Mouse (Mus musculus) embryonic facial prominence, embryonic 15.5 days (tissue): ENCODE measurements around the gene Mllt3. TPM values are rescaled to one million over a fixed set of nuclear protein-coding genes. Genes with fewer than 3 reads are reported as not detected.

Experiments used
- ATAC-seq: fragments of 200-750 bp; cut with Nextera tagmentation; 2 replicates; pipeline ENCODE4 v1.8.0; 2017; ENCODE audit warnings: low read depth, moderate TSS enrichment; ENCODE audit not compliant: insufficient number of reproducible peaks, low FRiP score, low TSS enrichment
- H3K27ac ChIP-seq: fragments of 300-500 bp; sonication (generic); replicated peaks from 2 replicates; pipeline ENCODE4 v1.5.1; 2015; ENCODE audit warnings: mild to moderate bottlenecking, inconsistent platforms
- H3K27me3 ChIP-seq: fragments of 300-500 bp; sonication (generic); 2 replicates; pipeline ENCODE4 v1.6.1; 2015; ENCODE audit warnings: inconsistent platforms
- H3K36me3 ChIP-seq: fragments of 300-500 bp; sonication (generic); 2 replicates; pipeline ENCODE4 v1.6.1; 2015; ENCODE audit warnings: mild to moderate bottlenecking, inconsistent platforms
- H3K4me1 ChIP-seq: fragments of 300-500 bp; sonication (generic); 2 replicates; pipeline ENCODE4 v1.6.1; 2015; ENCODE audit warnings: inconsistent platforms
- H3K4me2 ChIP-seq: fragments of 300-500 bp; sonication (generic); replicated peaks from 2 replicates; pipeline ENCODE4 v1.6.1; 2015; ENCODE audit warnings: mild to moderate bottlenecking, inconsistent platforms
- H3K4me3 ChIP-seq: fragments of 300-500 bp; sonication (generic); replicated peaks from 2 replicates; pipeline ENCODE4 v1.5.1; 2015; ENCODE audit warnings: mild to moderate bottlenecking, inconsistent platforms
- H3K9ac ChIP-seq: fragments of 300-500 bp; sonication (generic); 2 replicates; pipeline ENCODE4 v1.6.1; 2015; ENCODE audit warnings: inconsistent platforms
- H3K9me3 ChIP-seq: fragments of 300-500 bp; sonication (generic); replicated peaks from 2 replicates; pipeline ENCODE4 v1.6.1; 2016; ENCODE audit warnings: inconsistent platforms
- WGBS: fragments of 180-500 bp; shearing (Covaris S2); methylation state at CpG from one replicate; pipeline ENCODE4 v1.1.7; 2015; 5-methylcytosine and 5-hydroxymethylcytosine counted together
- polyA plus RNA-seq: library from polyadenylated mRNA; unstranded; fragments of >200 nt; fragmentation: Nextera tagmentation; extraction: Ambion mirVana; gene quantifications from 2 replicates; pipeline ENCODE4 v1.2.1, GENCODE M21; 2015

Mllt3 gene
- polyA plus RNA-seq, 1 experiment from 2014 or later, result 56.4 TPM

- no peak for ATAC-seq
- Histone ChIP-seq H3K9me3 (no peaks in the 10 kb centered on the region), H3K4me2 (no peak overlapping the region), H3K4me3 (no peak overlapping the region), H3K27ac (no peak overlapping the region), H3K4me1 (peaks cover 7% of the 10 kb centered on the region; the same call in 1 of the 2 replicates), H3K27me3 (no peaks in the 10 kb centered on the region), H3K9ac (no peak overlapping the region), H3K36me3 (no peaks in the 10 kb centered on the region)
- 62% methylated on average over 3 of the region's 3 CpGs for WGBS
Observed at GRCm38 (mm10) chr4:87866564-87866963, 166.6 kb downstream of the Mllt3 start.

GRCm38 (mm10) chr4:87865848-87866247, 167.3 kb downstream of the Mllt3 start:
- H3K9me3 ChIP-seq, result no peaks in the 10 kb centered on the region

GRCm38 (mm10) chr4:87865041-87865440, 168.1 kb downstream of the Mllt3 start:
- H3K27me3 ChIP-seq, result no peaks in the 10 kb centered on the region
- no peak for ATAC-seq
- 74% methylated on average over 3 of the region's 3 CpGs for WGBS
- no peak overlapping the region for H3K9ac ChIP-seq
- H3K4me2 ChIP-seq, result no peak overlapping the region
- no peak overlapping the region for H3K27ac ChIP-seq
- no peak overlapping the region for H3K4me3 ChIP-seq
- no peaks in the 10 kb centered on the region for H3K9me3 ChIP-seq
- no peaks in the 10 kb centered on the region for H3K36me3 ChIP-seq
- peaks cover 7% of the 10 kb centered on the region; the same call in 1 of the 2 replicates for H3K4me1 ChIP-seq

More at GRCm38 (mm10) chr4:87865848-87866247, 167.3 kb downstream of the Mllt3 start:
- Histone ChIP-seq H3K9ac (no peak overlapping the region), H3K4me2 (no peak overlapping the region), H3K27ac (no peak overlapping the region), H3K4me1 (peaks cover 7% of the 10 kb centered on the region; the same call in 1 of the 2 replicates), H3K27me3 (no peaks in the 10 kb centered on the region), H3K4me3 (no peak overlapping the region), H3K36me3 (no peaks in the 10 kb centered on the region)
- 69% methylated on average over 3 of the region's 3 CpGs for WGBS
- ATAC-seq, result no peak

- Histone ChIP-seq H3K4me1 (peaks cover 7% of the 10 kb centered on the region; the same call in 1 of the 2 replicates), H3K4me3 (no peak overlapping the region), H3K9me3 (no peaks in the 10 kb centered on the region), H3K27me3 (no peaks in the 10 kb centered on the region), H3K27ac (no peak overlapping the region), H3K4me2 (no peak overlapping the region), H3K36me3 (no peaks in the 10 kb centered on the region), H3K9ac (no peak overlapping the region)
- 97% methylated on average over 5 of the region's 5 CpGs for WGBS
- no peak for ATAC-seq
Observed at GRCm38 (mm10) chr4:87863212-87863611, 170.0 kb downstream of the Mllt3 start.

- no peak overlapping the region for H3K4me3 ChIP-seq
- no peaks in the 10 kb centered on the region for H3K4me1 ChIP-seq
- H3K9ac ChIP-seq, result no peak overlapping the region
- 93% methylated on average over 5 of the region's 5 CpGs for WGBS
- no peaks in the 10 kb centered on the region for H3K36me3 ChIP-seq
- no peak overlapping the region for H3K27ac ChIP-seq
- ATAC-seq, result no peak
- no peaks in the 10 kb centered on the region for H3K9me3 ChIP-seq
- H3K4me2 ChIP-seq, result no peak overlapping the region
- no peaks in the 10 kb centered on the region for H3K27me3 ChIP-seq
Observed at GRCm38 (mm10) chr4:87860723-87861122, 172.4 kb downstream of the Mllt3 start.

GRCm38 (mm10) chr4:87859148-87859547, 174.0 kb downstream of the Mllt3 start:
- 75% methylated on average over 4 of the region's 4 CpGs for WGBS
- no peaks in the 10 kb centered on the region for H3K36me3 ChIP-seq
- H3K9me3 ChIP-seq, result no peaks in the 10 kb centered on the region
- H3K4me3 ChIP-seq, result no peak overlapping the region
- no peak for ATAC-seq
- no peak overlapping the region for H3K27ac ChIP-seq
- H3K9ac ChIP-seq, result no peak overlapping the region
- H3K27me3 ChIP-seq, result no peaks in the 10 kb centered on the region
- no peak overlapping the region for H3K4me2 ChIP-seq
- H3K4me1 ChIP-seq, result no peaks in the 10 kb centered on the region

- no peaks in the 10 kb centered on the region for H3K27me3 ChIP-seq
- ATAC-seq, result no peak
- no peaks in the 10 kb centered on the region for H3K36me3 ChIP-seq
- H3K4me2 ChIP-seq, result no peak overlapping the region
- no peak overlapping the region for H3K4me3 ChIP-seq
- no peaks in the 10 kb centered on the region for H3K9me3 ChIP-seq
- no peak overlapping the region for H3K27ac ChIP-seq
- WGBS, result 96% methylated on average over 1 of the region's 1 CpGs
- no peaks in the 10 kb centered on the region for H3K4me1 ChIP-seq
- H3K9ac ChIP-seq, result no peak overlapping the region
Observed at GRCm38 (mm10) chr4:87857982-87858381, 175.2 kb downstream of the Mllt3 start.

- H3K36me3 ChIP-seq, result no peaks in the 10 kb centered on the region
- no peaks in the 10 kb centered on the region for H3K27me3 ChIP-seq
- H3K9me3 ChIP-seq, result no peaks in the 10 kb centered on the region
- no peak for ATAC-seq
- H3K4me1 ChIP-seq, result no peaks in the 10 kb centered on the region
- H3K4me2 ChIP-seq, result no peak overlapping the region
- 86% methylated on average over 2 of the region's 2 CpGs for WGBS
- H3K9ac ChIP-seq, result no peak overlapping the region
- no peak overlapping the region for H3K4me3 ChIP-seq
- no peak overlapping the region for H3K27ac ChIP-seq
Observed at GRCm38 (mm10) chr4:87852461-87852860, 180.7 kb downstream of the Mllt3 start.

- Histone ChIP-seq H3K36me3 (no peaks in the 10 kb centered on the region), H3K9ac (no peak overlapping the region), H3K4me2 (no peak overlapping the region), H3K27me3 (no peaks in the 10 kb centered on the region), H3K4me3 (no peak overlapping the region), H3K9me3 (no peaks in the 10 kb centered on the region), H3K4me1 (no peaks in the 10 kb centered on the region), H3K27ac (no peak overlapping the region)
- ATAC-seq, result no peak
- WGBS, result 87% methylated on average over 5 of the region's 5 CpGs
Observed at GRCm38 (mm10) chr4:87850051-87850450, 183.1 kb downstream of the Mllt3 start.

GRCm38 (mm10) chr4:87844668-87845210, 188.4 kb downstream of the Mllt3 start:
- no peak for ATAC-seq
- no peak overlapping the region for H3K27ac ChIP-seq
- no peaks in the 10 kb centered on the region for H3K27me3 ChIP-seq
- H3K4me1 ChIP-seq, result no peaks in the 10 kb centered on the region
- H3K4me3 ChIP-seq, result no peak overlapping the region
- H3K9me3 ChIP-seq, result no peaks in the 10 kb centered on the region
- no peak overlapping the region for H3K4me2 ChIP-seq
- WGBS, result 85% methylated on average over 6 of the region's 6 CpGs
- peaks cover 4% of the 10 kb centered on the region; the same call in 1 of the 2 replicates for H3K36me3 ChIP-seq
- H3K9ac ChIP-seq, result no peak overlapping the region

GRCm38 (mm10) chr4:87840210-87840910, 192.8 kb downstream of the Mllt3 start:
- H3K27me3 ChIP-seq, result no peaks in the 10 kb centered on the region
- H3K4me3 ChIP-seq, result no peak overlapping the region
- no peak for ATAC-seq
- no peak overlapping the region for H3K4me2 ChIP-seq
- H3K27ac ChIP-seq, result no peak overlapping the region
- no peaks in the 10 kb centered on the region for H3K4me1 ChIP-seq
- no peaks in the 10 kb centered on the region for H3K9me3 ChIP-seq
- 84% methylated on average over 10 of the region's 10 CpGs for WGBS
- H3K9ac ChIP-seq, result no peak overlapping the region
- peaks cover 8% of the 10 kb centered on the region; the same call in 1 of the 2 replicates for H3K36me3 ChIP-seq

- no peak for ATAC-seq
- Histone ChIP-seq H3K4me2 (no peak overlapping the region), H3K36me3 (peaks cover 8% of the 10 kb centered on the region; the same call in 1 of the 2 replicates), H3K4me1 (no peaks in the 10 kb centered on the region), H3K4me3 (no peak overlapping the region), H3K27me3 (no peaks in the 10 kb centered on the region), H3K27ac (no peak overlapping the region), H3K9ac (no peak overlapping the region), H3K9me3 (no peaks in the 10 kb centered on the region)
- WGBS, result 84% methylated on average over 1 of the region's 1 CpGs
Observed at GRCm38 (mm10) chr4:87838716-87839115, 194.4 kb downstream of the Mllt3 start.
